Mouse (Mus musculus) forebrain, embryonic 11.5 days (tissue): Measurements from ENCODE around the gene Golga3. TPM values are rescaled to one million over a fixed set of nuclear protein-coding genes. Genes with fewer than 3 reads are reported as not detected.

Experiments
- ATAC-seq: fragments of 200-750 bp; cut with Nextera tagmentation; replicated peaks from 2 replicates; pipeline ENCODE4 v1.8.0; 2017; ENCODE audit warnings: moderate TSS enrichment; ENCODE audit not compliant: low FRiP score
- DNase-seq: peaks from one replicate; pipeline ENCODE4 v3.0.0-alpha.2; 2017; ENCODE audit warnings: low spot score
- H3K27ac ChIP-seq: fragments of 300-500 bp; sonication (generic); 2 replicates; pipeline ENCODE4 v1.5.1; 2014; ENCODE audit warnings: low read depth, low read length
- H3K27me3 ChIP-seq: fragments of 300-500 bp; sonication (generic); 2 replicates; pipeline ENCODE4 v1.6.1; 2014; ENCODE audit warnings: mild to moderate bottlenecking, low read length, mixed read lengths; ENCODE audit not compliant: control insufficient read depth, insufficient read depth
- H3K36me3 ChIP-seq: fragments of 300-500 bp; sonication (generic); 2 replicates; pipeline ENCODE4 v1.6.1; 2014; ENCODE audit warnings: mild to moderate bottlenecking, low read length, moderate library complexity, mixed read lengths; ENCODE audit not compliant: control insufficient read depth, insufficient read depth
- H3K4me1 ChIP-seq: fragments of 300-500 bp; sonication (generic); replicated peaks from 2 replicates; pipeline ENCODE4 v1.6.1; 2014; ENCODE audit warnings: low read length, mixed read lengths; ENCODE audit not compliant: control insufficient read depth, insufficient read depth
- H3K4me2 ChIP-seq: fragments of 300-500 bp; sonication (generic); 2 replicates; pipeline ENCODE4 v1.6.1; 2014; ENCODE audit warnings: low read depth, mild to moderate bottlenecking, low read length, moderate library complexity, mixed read lengths; ENCODE audit not compliant: severe bottlenecking
- H3K4me3 ChIP-seq: fragments of 300-500 bp; sonication (generic); 2 replicates; pipeline ENCODE4 v1.5.1; 2014; ENCODE audit warnings: low read depth, low read length
- H3K9ac ChIP-seq: fragments of 300-500 bp; sonication (generic); 2 replicates; pipeline ENCODE4 v1.6.1; 2014; ENCODE audit warnings: low read length
- H3K9me3 ChIP-seq: fragments of 300-500 bp; sonication (generic); 2 replicates; pipeline ENCODE4 v1.6.1; 2016; ENCODE audit warnings: low read length, mixed read lengths; ENCODE audit not compliant: control insufficient read depth
- WGBS: fragments of 180-500 bp; shearing (Covaris S2); extraction: QIAGEN DNeasy Blood & Tissue Kit; methylation state at CpG from one replicate; pipeline ENCODE4 v1.1.7; 2014; 5-methylcytosine and 5-hydroxymethylcytosine counted together
- polyA plus RNA-seq: library from polyadenylated mRNA; unstranded; fragments of >200 nt; fragmentation: Nextera tagmentation; extraction: Ambion mirVana; gene quantifications from 2 replicates; pipeline ENCODE4 v1.2.1, GENCODE M21; 2014

The Golga3 gene
- polyA plus RNA-seq, 1 experiment from 2014 or later, result 20.0 TPM

DNA sequence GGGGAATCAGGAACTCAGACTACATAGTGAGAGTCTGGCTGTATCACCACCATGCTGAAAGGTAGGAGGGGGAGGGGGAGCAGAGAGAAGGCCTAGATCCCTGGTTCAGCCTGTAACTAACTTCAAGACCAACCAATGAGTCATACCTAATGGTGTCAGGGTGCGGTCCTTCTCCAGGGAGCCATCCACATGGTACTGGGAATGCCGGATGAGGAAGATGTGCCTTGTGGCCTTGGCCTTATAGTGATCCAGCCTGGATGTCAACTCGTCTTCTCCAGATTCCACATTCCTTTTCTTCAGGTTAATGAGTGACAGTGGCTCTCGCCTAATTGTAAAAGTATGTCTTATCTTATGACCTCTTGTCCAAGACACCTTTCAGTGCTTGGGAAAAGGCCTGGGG, 90.4 kb downstream of the Golga3 start:
- Histone ChIP-seq H3K27ac (no peak overlapping the region), H3K36me3 (peaks cover 8% of the 10 kb centered on the region; the same call in 1 of the 2 replicates), H3K4me3 (no peak overlapping the region), H3K9ac (no peak overlapping the region), H3K4me2 (no peak overlapping the region), H3K4me1 (peaks cover 4% of the 10 kb centered on the region; the same call in 1 of the 2 replicates), H3K27me3 (no peaks in the 10 kb centered on the region), H3K9me3 (no peaks in the 10 kb centered on the region)
- DNase-seq (no peak), ATAC-seq (no peak)
- 93% methylated on average over 4 of the region's 4 CpGs for WGBS

DNA sequence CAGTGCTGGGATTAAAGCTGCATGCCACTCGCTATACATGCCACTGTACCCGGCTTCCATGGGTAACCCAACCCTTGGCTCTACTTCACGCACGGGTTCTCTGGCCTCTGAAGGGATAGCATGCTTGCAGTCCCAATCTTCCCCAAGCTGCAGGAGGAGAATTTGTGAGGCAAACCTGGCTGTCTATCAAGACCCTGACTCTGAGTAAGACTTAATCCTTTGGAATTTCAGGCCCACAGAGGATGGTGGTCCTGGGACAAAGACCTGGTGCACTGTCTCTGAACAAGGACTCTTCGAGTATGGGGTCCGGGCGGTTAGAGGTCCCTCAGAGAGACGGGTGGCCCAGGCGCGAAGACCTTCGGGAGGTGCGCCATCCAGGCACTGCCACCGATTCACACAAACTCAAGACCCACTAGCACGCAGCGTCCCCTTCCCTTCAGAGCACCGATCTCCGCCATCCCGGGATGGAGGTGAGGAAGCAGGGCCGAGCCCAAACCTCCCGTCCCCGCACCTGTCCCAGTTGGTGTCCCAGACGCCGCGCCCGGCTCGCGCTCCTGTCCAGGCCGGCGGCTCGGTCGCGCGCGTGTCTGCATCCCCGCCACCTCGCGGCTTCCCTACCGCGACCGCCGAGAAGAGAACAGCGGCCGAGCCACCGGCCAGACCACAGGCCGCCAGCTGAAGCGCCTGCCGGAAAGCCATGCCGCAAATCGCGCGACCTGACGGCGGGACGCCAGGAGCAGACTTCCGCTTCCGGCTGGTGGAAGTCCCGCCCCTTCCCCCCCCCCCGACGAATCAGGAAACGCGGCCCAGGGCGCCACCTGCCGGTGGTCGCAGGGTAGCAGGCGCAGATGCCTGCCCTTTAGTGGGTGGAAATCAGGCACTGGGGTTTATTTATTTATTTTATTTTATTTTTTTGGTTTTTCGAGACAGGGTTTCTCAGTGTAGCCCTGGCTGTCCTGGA, 92.9 kb downstream of the Golga3 start, which contains the start of gene Pgam5:
Pgam5 (minus strand) TSS at position 773 of the 961 bp plus-strand sequence.
- Histone ChIP-seq H3K9ac (peak within 1 kb of the TSS; percentile 87), H3K4me2 (peak within 1 kb of the TSS; percentile 88), H3K4me3 (peak within 1 kb of the TSS; percentile 77), H3K36me3 (peaks cover 7% of the 10 kb centered on the region; the same call in 1 of the 2 replicates), H3K27me3 (no peaks in the 10 kb centered on the region), H3K27ac (no peak within 1 kb of the TSS), H3K9me3 (no peaks in the 10 kb centered on the region), H3K4me1 (peaks cover 4% of the 10 kb centered on the region; the same call in 1 of the 2 replicates)
- ATAC-seq, result peak; percentile 94
- WGBS, result 1% methylated on average over 66 of the region's 66 CpGs
- DNase-seq, result peak; percentile 97

GRCm38 (mm10) chr5:110270242-110270641, 93.7 kb downstream of the Golga3 start:
- H3K27ac ChIP-seq, result no peak overlapping the region
- 96% methylated on average over 6 of the region's 6 CpGs for WGBS
- DNase-seq (no peak), ATAC-seq (peak; percentile 39; the same call in 1 of the 2 replicates)
- no peak overlapping the region for H3K9ac ChIP-seq
- H3K36me3 ChIP-seq, result no peaks in the 10 kb centered on the region; the same call in 1 of the 2 replicates
- no peaks in the 10 kb centered on the region for H3K9me3 ChIP-seq
- no peak overlapping the region for H3K4me3 ChIP-seq
- H3K4me1 ChIP-seq, result peaks cover 4% of the 10 kb centered on the region; the same call in 1 of the 2 replicates
- no peaks in the 10 kb centered on the region for H3K27me3 ChIP-seq
- H3K4me2 ChIP-seq, result no peak overlapping the region

- 79% methylated on average over 4 of the region's 4 CpGs for WGBS
- no peak overlapping the region for H3K9ac ChIP-seq
- H3K4me3 ChIP-seq, result no peak overlapping the region
- no peaks in the 10 kb centered on the region for H3K27me3 ChIP-seq
- no peak overlapping the region for H3K4me2 ChIP-seq
- H3K36me3 ChIP-seq, result no peaks in the 10 kb centered on the region
- no peaks in the 10 kb centered on the region for H3K4me1 ChIP-seq
- no peaks in the 10 kb centered on the region for H3K9me3 ChIP-seq
- DNase-seq, result no peak
- no peak overlapping the region for H3K27ac ChIP-seq
- ATAC-seq, result no peak
Observed at GRCm38 (mm10) chr5:110274147-110274546, 97.6 kb downstream of the Golga3 start.

GRCm38 (mm10) chr5:110274846-110275245, 98.3 kb downstream of the Golga3 start:
- no peak for ATAC-seq
- no peak overlapping the region for H3K4me3 ChIP-seq
- H3K4me1 ChIP-seq, result no peaks in the 10 kb centered on the region
- no peaks in the 10 kb centered on the region for H3K9me3 ChIP-seq
- WGBS, result 81% methylated on average over 2 of the region's 2 CpGs
- no peaks in the 10 kb centered on the region for H3K36me3 ChIP-seq
- no peaks in the 10 kb centered on the region for H3K27me3 ChIP-seq
- no peak overlapping the region for H3K9ac ChIP-seq
- no peak overlapping the region for H3K4me2 ChIP-seq
- H3K27ac ChIP-seq, result no peak overlapping the region
- no peak for DNase-seq

Other genes with a start within 250 kb of the Golga3 start
- gene Zfp932, start 180.2 kb upstream of the Golga3 start, polyA plus RNA-seq, result 28.0 and 28.6 TPM in 2 replicates
- 5.7 and 6.4 TPM in 2 replicates for gene Gm17655, start 104.2 kb upstream of the Golga3 start, polyA plus RNA-seq
- 1.3 and 2.7 TPM in 2 replicates for gene Gm35315, start 82.3 kb upstream of the Golga3 start, polyA plus RNA-seq
- gene Plcxd1, start 76.7 kb upstream of the Golga3 start, polyA plus RNA-seq, result 0.43 and 1.3 TPM in 2 replicates
- gene Gtpbp6, start 68.5 kb upstream of the Golga3 start, polyA plus RNA-seq, result 24.4 and 28.2 TPM in 2 replicates
- 6.3 and 6.4 TPM in 2 replicates for gene Zfp605, start 66.6 kb upstream of the Golga3 start, polyA plus RNA-seq
- 64.1 and 69.2 TPM in 2 replicates for gene Chfr, start 40.9 kb upstream of the Golga3 start, polyA plus RNA-seq
- gene Ankle2, start 54.3 kb downstream of the Golga3 start, polyA plus RNA-seq, result 39.0 and 48.6 TPM in 2 replicates
- gene Pgam5, start 93.2 kb downstream of the Golga3 start, polyA plus RNA-seq, result 92.4 and 104 TPM in 2 replicates
- gene Pxmp2, start 109.5 kb downstream of the Golga3 start, polyA plus RNA-seq, result 10.7 and 12.2 TPM in 2 replicates
- 49.8 and 50.7 TPM in 2 replicates for gene Pole, start 109.6 kb downstream of the Golga3 start, polyA plus RNA-seq
- gene P2rx2, start 166.5 kb downstream of the Golga3 start, polyA plus RNA-seq, result 1.0 and 1.3 TPM in 2 replicates
- gene Lrcol1, start 168.0 kb downstream of the Golga3 start, polyA plus RNA-seq, result not detected in 2 replicates